16 mouse cellular contexts compared by ENCODE assay signal in the genomic region with DNA sequence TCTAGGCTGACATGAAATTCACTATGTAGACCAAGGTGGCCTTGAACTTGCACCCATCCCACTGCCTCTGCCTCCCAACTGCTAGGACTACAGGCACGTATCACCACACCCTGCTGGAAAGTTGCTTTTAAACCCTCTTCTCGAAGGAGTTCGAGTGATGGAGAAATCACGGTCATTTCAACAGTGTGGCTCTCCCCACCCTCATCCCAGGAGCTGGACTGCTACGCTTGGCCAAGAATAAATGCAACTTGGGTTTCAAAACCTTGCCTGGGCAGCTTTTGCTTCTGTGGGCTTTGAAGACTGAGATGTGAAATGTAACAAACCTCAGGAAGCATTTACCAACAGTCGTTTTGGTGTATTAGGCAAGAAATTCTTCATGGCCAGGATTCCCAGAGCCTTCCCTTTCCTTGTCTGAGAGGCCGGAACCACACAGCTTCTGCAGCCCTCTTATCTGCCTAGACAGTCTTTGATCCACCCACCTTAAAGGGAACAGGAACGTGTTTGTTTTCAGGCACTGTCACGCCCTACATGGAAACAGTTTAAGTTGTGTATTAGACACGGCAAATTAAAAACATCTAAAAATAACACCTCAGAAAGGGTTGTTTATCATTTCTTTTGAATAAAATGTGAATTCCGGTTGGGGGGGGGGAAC.
DNase-seq lines count a peak whose midpoint lies in the region; ATAC-seq and TF ChIP-seq lines count a peak whose summit lies in the region.
"Had no signal": no experiment of that assay in that cellular context is flagged by ENCODE, and none has a peak within 500 bp of the region (broad histone marks: within the 10 kb centered on the region; RNA-seq: fewer than 3 reads in every experiment).

No protein-coding gene starts in this region.

- no peaks in the 10 kb centered on the region for H3K27me3 ChIP-seq in stomach, embryonic 15.5 days (replicated peaks)
- no peaks in the 10 kb centered on the region for H3K27me3 ChIP-seq in stomach, postnatal 0 days (ENCODE audit: control insufficient read depth, insufficient read depth, low read length)
- H3K27me3 ChIP-seq in liver, embryonic 13.5 days: no peaks in the 10 kb centered on the region
- no peaks in the 10 kb centered on the region for H3K27me3 ChIP-seq in forebrain, embryonic 14.5 days (replicated peaks; ENCODE audit: control insufficient read depth, insufficient read depth, low read length)
- H3K27me3 ChIP-seq: heart, embryonic 13.5 days; limb, embryonic 13.5 days; neural tube, embryonic 15.5 days had no signal

- no peak overlapping the region for H3K4me3 ChIP-seq in stomach, embryonic 15.5 days (replicated peaks)
- no peak overlapping the region for H3K4me3 ChIP-seq in stomach, postnatal 0 days (ENCODE audit: low read depth, low read length)
- H3K4me3 ChIP-seq in liver, embryonic 13.5 days (replicated peaks): no peak overlapping the region
- H3K4me3 ChIP-seq in forebrain, embryonic 14.5 days (ENCODE audit: low read depth, low read length): no peak overlapping the region
- H3K4me3 ChIP-seq: heart, embryonic 13.5 days; limb, embryonic 13.5 days; neural tube, embryonic 15.5 days had no signal

- intact Hi-C loops in left cerebral cortex, postnatal 4 days (cut with DNase I): no loop called here

- H3K4me2 ChIP-seq in stomach, embryonic 15.5 days: no peak overlapping the region
- H3K4me2 ChIP-seq in stomach, postnatal 0 days (replicated peaks; ENCODE audit: low read depth): no peak overlapping the region
- H3K4me2 ChIP-seq in liver, embryonic 13.5 days: peak overlapping the region; percentile 47
- no peak overlapping the region for H3K4me2 ChIP-seq in forebrain, embryonic 14.5 days (ENCODE audit: low read length)
- H3K4me2 ChIP-seq: heart, embryonic 13.5 days; hindbrain, embryonic 14.5 days; limb, embryonic 13.5 days; neural tube, embryonic 15.5 days had no signal

- no peaks in the 10 kb centered on the region for H3K9me3 ChIP-seq in stomach, embryonic 15.5 days
- H3K9me3 ChIP-seq in stomach, postnatal 0 days (ENCODE audit: control insufficient read depth, low read length): no peaks in the 10 kb centered on the region
- H3K9me3 ChIP-seq in liver, embryonic 13.5 days (replicated peaks): no peaks in the 10 kb centered on the region
- no peaks in the 10 kb centered on the region for H3K9me3 ChIP-seq in forebrain, embryonic 14.5 days (replicated peaks; ENCODE audit: control insufficient read depth, low read length)
- H3K9me3 ChIP-seq: neural tube, embryonic 15.5 days had no signal

- H3K36me3 ChIP-seq in stomach, embryonic 15.5 days: no peaks in the 10 kb centered on the region
- H3K36me3 ChIP-seq in stomach, postnatal 0 days (ENCODE audit: control insufficient read depth, insufficient read depth, low read length): no peaks in the 10 kb centered on the region
- H3K36me3 ChIP-seq in liver, embryonic 13.5 days: no peaks in the 10 kb centered on the region
- no peaks in the 10 kb centered on the region for H3K36me3 ChIP-seq in forebrain, embryonic 14.5 days (ENCODE audit: control insufficient read depth, insufficient read depth, low read length)
- H3K36me3 ChIP-seq: heart, embryonic 13.5 days; limb, embryonic 13.5 days; neural tube, embryonic 15.5 days had no signal

- no peaks in the 10 kb centered on the region for H3K4me1 ChIP-seq in stomach, embryonic 15.5 days
- H3K4me1 ChIP-seq in stomach, postnatal 0 days (replicated peaks; ENCODE audit: control insufficient read depth, insufficient read depth): no peaks in the 10 kb centered on the region
- peaks cover 18% of the 10 kb centered on the region for H3K4me1 ChIP-seq in liver, embryonic 13.5 days (replicated peaks)
- no peaks in the 10 kb centered on the region for H3K4me1 ChIP-seq in forebrain, embryonic 14.5 days (ENCODE audit: control insufficient read depth, insufficient read depth, low read length)
- H3K4me1 ChIP-seq: heart, embryonic 13.5 days; limb, embryonic 13.5 days; neural tube, embryonic 15.5 days had no signal

- no peak overlapping the region for H3K27ac ChIP-seq in stomach, embryonic 15.5 days
- H3K27ac ChIP-seq in stomach, postnatal 0 days (replicated peaks): no peak overlapping the region
- H3K27ac ChIP-seq in liver, embryonic 13.5 days: peak overlapping the region; percentile 76
- no peak overlapping the region for H3K27ac ChIP-seq in forebrain, embryonic 14.5 days (ENCODE audit: low read depth, low read length)
- H3K27ac ChIP-seq: heart, embryonic 13.5 days; hindbrain, embryonic 14.5 days; limb, embryonic 13.5 days; macrophage; neural tube, embryonic 15.5 days had no signal

- peak; percentile 14 for DNase-seq in adrenal gland, adult 8-10 months
- no peak for DNase-seq in adrenal gland, postnatal 4 days (ENCODE audit: low spot score in 2 of 2)
- DNase-seq in stomach, postnatal 0 days (ENCODE audit: low spot score): no peak
- DNase-seq in liver, embryonic 13.5 days: peak; percentile 49
- no peak for DNase-seq in left cerebral cortex, postnatal 4 days
- no peak for DNase-seq in forebrain, embryonic 14.5 days (ENCODE audit: low spot score)
- DNase-seq: cerebellum, adult 11 months; right cerebral cortex, adult 18-20 months had no signal

- ATAC-seq in stomach, embryonic 15.5 days (ENCODE audit: insufficient read depth, low FRiP score, low read depth): peak; percentile 92; the same call in 1 of the 2 replicates
- no peak for ATAC-seq in stomach, postnatal 0 days (ENCODE audit: low FRiP score, low TSS enrichment)
- peak; percentile 100 for ATAC-seq in liver, embryonic 13.5 days (ENCODE audit: low read depth)
- ATAC-seq in monocyte, adult 5-6 weeks (replicated peaks; ENCODE audit: insufficient number of reproducible peaks, low FRiP score, low TSS enrichment, poor library complexity, severe bottlenecking): no peak
- no peak for ATAC-seq in forebrain, embryonic 14.5 days
- ATAC-seq: activated CD4-positive, CD25-positive, alpha-beta regulatory T cell, adult 4 months had no signal

- no peak for TF ChIP-seq EP300 in stomach, postnatal 0 days (optimal IDR thresholded peaks at IDR 0.05)

- no peak for TF ChIP-seq CTCF in stomach, postnatal 0 days (IDR thresholded peaks at IDR 0.05; ENCODE audit: low read depth)

- H3K9ac ChIP-seq in stomach, embryonic 15.5 days: no peak overlapping the region
- no peak overlapping the region for H3K9ac ChIP-seq in stomach, postnatal 0 days (ENCODE audit: low read length)
- peak overlapping the region; percentile 40; the same call in 1 of the 2 replicates for H3K9ac ChIP-seq in liver, embryonic 13.5 days
- no peak overlapping the region for H3K9ac ChIP-seq in forebrain, embryonic 14.5 days (ENCODE audit: low read length)
- H3K9ac ChIP-seq: heart, embryonic 13.5 days; hindbrain, embryonic 14.5 days; limb, embryonic 13.5 days; neural tube, embryonic 15.5 days had no signal

- WGBS in stomach, embryonic 15.5 days: 76% methylated on average over 11 of the region's 11 CpGs
- 66% methylated on average over 11 of the region's 11 CpGs for WGBS in stomach, postnatal 0 days
- WGBS in liver, embryonic 13.5 days (ENCODE audit: insufficient replicate concordance): 47% methylated on average over 11 of the region's 11 CpGs
- WGBS in forebrain, embryonic 14.5 days: 87% methylated on average over 11 of the region's 11 CpGs

Comparison
In these comparisons a context has a peak if more than half of its experiments do, and no peak if none do; other contexts are left out.
1. DNase-seq: peak in adrenal gland, adult 8-10 months (single experiment) and liver, embryonic 13.5 days (single experiment); none in adrenal gland, postnatal 4 days (0 of 2), stomach, postnatal 0 days (single experiment), left cerebral cortex, postnatal 4 days (single experiment) and forebrain, embryonic 14.5 days (single experiment).
2. ATAC-seq: peak in stomach, embryonic 15.5 days (single experiment) and liver, embryonic 13.5 days (single experiment); none in stomach, postnatal 0 days (single experiment), monocyte, adult 5-6 weeks (single experiment) and forebrain, embryonic 14.5 days (single experiment).